Mouse (Mus musculus) thymus, postnatal 25 days (tissue): ENCODE results near the gene Cyp17a1.

Experiments
- DNase-seq: peaks from one replicate; pipeline ENCODE4 v3.0.0; 2022

The Cyp17a1 gene

DNA sequence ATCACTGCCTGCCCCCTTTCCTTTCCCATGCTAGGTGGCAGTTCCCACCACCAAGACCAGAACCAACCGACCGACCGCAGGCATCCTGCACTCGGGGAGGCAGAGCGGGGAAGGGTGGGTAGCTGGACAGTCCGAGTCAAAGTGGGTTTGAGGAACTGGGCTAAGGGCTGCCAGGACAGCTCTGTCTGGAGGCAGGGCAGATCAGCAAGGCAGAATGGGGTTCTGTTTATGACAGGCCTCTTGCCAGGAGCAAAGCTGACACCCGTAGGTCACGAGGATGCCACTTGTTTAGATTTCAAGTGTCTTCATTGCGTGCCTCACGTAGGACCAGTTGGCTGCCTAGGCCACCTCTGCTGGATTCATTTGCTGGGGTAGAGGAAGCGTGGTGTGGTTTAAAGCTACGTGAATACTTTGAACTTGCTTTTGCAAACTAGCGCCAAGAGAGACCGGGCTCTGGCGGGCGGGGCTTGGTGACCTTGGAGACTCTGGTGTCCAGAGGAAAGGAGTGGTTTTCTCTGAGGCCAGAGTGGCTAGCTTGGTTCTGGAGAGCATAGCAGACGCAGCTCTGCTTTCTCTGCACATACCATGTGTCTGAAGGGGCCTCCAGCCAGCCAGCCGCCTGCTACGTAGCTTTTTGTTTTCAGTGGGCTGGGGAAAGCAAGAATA, 31.4 kb downstream of the Cyp17a1 start:
- DNase-seq, result no peak

DNA sequence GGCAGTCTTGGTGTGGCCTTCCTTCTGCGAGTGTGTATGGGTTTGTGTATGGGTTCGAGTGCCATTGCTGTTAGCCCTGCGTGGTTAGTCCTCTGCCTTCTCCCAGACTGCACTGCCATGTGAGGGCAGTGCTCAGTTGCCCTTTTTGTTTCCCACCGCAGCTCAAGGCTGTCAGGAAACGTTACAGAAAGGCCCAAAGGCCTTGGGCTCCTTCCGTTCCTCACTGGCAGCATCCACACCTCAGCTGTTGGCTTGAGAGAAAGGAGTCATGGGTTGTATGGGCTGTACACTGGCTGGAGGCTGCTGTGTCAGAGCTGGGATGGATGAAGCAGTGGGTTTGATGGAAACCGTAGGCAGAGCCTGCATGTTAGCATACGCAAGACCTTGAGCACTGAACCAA, 32.2 kb downstream of the Cyp17a1 start:
- DNase-seq, result no peak

DNA sequence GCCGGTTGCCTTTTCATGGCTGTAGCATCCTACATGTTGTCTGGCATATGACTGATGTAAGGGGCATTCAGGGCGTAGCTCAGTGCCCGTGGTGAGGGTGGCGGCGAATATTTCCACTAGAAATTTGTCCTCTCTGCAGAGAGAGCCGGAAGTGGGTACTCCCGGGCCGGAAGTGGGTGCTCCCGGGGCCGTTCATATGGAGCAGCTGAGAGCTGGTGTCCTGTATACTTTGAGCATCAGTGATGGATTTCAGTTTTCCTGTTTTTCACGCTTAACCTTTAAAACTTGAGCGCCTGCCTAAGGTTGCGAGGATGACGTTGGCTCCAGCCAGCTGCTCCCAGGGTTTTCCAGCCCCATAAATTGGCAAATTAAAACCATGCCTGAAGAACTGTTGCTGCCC, 33.5 kb downstream of the Cyp17a1 start:
- DNase-seq, result peak; percentile 25

DNA sequence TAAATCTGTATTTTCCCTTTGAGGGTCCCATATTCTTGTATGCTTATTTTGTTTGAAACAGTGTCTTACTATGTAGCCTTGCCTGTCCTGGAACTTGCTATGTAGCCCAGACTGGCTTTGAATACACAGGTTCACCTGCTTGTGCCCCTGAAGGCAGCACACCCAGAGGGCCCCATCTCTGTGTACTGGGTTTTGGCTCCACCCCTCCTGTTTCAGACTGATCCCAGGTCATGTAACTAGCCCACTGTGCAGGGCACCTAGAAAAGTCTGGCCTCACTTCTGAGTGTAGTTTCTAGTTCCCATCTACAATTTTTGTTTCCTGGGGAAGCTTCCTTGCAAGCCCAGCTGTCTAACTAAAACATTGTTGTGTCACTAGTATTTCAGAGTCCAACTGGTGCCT, 33.9 kb downstream of the Cyp17a1 start:
- no peak for DNase-seq

DNA sequence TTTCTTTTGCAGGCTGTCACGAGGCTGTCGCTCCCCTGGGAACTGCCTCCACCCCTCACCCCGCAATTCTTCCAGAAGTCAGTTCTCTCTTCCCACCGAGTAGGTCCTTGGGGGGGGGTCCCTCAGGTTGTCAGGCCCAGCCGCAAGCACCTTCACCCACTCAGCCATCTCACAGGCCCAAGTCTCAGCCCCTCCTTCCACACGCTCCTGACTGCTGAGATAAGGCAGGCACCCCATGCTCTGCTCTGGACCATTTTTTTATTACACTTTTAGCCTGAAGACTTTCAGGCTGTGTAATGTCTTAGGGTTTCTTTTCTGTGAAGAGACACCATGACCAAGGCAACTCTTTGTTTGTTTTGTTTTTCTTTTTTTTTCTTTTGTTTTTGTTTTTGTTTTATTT, 35.4 kb downstream of the Cyp17a1 start:
- DNase-seq, result no peak

DNA sequence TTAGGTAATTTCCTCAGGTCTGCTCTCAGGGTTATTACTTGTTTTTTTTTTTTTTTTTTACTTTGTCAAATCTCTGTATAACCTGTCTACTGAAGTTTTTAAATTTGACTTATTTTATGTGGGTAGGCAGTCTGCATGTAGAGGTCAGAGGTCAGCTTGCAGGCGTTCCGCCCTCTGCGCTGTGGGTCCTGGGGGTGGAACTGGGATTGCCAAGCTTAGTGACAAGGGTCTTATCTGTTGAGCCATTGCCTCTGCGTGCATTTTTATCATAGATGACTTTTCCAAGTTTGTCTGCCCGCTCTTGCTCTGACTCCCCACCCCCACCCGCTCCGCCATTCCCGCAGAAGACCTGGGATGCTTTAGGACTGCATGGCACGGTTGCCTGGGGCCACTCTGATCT, 37.2 kb downstream of the Cyp17a1 start:
- no peak for DNase-seq

DNA sequence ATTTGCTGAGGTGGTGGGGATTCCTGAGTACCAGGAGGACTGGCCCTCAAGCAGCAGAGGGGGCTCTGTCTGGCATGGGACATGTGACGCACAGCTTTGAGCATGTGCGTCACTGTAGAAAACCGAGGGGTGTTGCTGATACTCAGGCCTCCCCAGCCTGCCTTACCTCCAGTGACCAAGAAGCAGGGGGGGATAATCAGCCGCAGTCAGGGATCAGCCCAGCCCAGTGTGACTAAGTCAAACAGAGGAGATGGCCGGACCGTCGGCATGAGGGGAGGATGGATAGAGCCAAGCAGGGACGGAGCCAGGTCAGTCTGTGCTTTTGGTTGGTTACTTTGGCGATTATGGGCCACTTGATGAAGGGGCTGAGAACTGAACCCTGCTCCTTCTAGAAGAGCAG, 41.3 kb downstream of the Cyp17a1 start:
- no peak for DNase-seq

DNA sequence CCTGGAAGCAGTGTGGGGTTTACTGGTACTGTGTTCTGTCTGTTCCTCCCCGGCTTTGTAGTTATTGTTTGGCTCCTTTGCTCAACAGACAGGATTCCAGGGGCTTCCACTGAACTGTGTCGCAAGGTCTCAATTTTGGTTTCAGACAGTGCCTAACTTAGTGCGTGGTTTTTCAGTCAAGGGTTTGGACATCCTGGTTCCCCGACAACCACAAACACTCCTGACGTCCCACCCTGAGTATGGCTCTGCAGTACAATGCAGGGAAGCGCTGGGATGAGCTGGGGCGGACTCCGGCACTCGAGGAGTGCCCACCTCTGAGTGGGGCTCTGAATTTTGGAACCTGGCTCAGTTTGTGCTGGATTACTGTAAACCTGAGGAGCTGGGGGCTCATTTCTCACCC, 43.2 kb downstream of the Cyp17a1 start:
- no peak for DNase-seq

DNA sequence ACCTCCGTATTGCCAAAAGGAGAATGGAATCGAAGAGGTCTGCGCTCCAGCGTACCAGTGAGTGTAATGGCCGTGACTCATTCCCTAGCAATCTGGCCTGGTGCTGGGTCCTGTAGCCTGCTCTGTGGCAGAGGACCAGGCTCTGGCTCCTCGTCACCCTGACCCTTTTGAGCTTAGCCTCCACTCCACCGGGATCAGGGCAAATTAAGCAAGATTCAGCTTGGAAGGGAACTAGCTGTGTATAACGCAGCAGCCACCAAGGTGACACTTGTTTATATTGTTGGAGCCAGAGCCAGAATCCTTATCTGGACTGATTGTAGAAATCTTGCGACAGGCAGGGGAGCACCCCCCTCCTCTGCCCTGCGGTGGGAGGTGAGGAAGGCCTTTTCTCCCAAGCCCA, 44.6 kb downstream of the Cyp17a1 start:
- no peak for DNase-seq

DNA sequence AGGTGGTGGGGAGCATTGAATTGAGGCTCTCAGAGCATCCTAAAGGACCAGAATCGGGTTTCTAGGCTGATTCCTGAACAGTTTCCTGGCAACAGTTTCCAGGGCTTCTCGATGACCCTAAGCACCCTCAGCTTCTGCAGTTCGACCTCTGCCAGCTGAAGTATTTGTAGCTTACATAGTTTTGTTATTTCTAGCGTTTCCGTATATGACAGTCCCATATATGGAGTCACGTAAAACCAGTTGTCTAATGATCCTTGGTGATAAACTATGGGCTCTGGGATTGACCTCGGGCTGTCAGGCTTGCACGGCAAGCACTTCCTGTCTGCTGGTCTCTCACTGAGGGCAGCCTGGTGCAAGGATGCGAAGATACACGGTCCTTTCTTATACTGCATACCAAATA, 47.5 kb downstream of the Cyp17a1 start:
- DNase-seq, result no peak

DNA sequence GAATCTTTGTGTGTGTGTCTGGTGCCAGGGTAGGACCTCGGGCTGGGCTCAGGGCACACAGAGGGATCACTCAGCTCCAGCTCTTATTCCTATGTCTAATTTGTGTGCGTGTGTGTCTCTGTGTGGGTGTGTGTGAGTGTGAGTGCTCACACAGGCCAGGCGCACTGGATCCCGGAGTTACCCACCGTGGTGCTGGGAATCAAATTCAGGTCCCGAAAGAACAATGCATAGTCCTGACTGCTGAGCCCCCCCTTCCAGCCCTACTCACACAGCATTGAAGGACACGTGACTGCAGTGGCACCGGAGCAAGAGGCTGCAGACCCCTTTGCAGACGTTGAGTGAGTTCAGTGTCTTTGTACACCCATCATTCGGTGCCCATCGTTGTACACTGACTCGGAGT, 48.0 kb downstream of the Cyp17a1 start:
- DNase-seq, result no peak

DNA sequence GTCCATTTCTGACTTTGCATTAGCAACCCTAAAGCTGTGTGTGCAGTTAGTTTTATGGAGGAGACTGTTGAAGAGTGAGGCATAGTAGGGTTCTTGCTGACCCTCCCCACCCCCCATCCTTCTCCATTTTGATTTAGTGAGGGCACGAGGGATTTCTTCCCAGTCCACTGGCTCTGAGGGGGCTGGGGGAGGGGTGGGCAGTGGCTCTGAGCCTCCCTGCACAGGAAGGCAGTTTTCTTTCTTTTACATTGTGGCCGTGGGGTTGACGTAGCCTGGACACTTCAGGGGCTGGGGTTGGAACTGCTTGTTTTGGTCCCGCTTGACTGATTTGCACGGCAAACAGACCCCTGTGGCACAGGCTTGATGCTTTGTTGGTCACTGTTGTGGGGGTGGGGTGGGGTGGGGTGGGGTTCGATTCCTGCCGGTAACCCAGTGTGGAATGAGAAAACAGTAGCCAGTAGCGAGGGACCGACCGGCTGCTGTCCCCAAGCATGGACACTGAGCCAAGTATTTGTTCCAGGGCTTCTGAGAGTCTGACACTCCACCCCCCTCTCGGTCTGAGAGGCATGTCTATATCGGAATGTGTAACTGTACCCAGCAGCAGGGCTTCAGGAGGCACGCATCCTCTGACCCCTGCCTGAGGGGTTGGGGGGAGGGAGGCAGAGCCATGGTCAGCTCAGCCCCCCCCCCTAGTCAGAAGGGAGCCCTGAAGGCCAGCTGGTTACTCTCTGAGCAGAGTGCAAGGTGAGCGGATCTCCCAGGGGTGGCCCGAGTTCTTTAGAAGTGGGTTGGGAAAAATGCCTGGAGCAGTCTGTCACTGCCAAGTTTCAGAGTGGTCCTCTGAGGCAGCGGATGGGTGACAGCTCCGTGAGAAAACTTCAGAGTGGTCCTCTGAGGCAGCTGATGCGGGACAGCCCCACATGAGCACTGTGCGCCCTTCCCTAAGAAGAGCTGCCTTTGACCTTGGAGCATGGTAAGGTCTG, 48.9 kb downstream of the Cyp17a1 start:
- no peak for DNase-seq

DNA sequence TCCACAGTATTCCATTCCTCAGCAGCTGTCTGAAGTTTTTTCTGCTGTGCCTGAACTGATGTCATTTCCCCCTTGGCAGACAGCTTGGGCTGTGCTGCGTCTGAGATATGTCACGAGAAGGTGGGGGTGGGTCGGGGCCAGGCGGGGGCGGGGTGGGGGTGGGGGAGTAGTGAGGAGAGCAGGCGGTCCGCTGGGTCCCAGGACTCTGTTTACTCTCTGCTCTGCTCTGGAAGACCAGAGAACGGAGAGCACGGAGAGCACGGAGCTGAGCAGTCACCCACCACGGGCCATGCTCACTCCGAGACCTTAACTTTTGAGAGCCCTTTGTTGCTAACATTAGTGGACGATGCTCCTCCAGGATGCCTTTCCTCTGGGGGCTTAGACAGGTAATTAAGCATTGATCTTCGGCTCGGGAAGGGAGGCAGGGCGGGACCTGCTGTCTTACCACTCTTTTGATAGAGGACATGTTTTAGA, 49.7 kb downstream of the Cyp17a1 start:
- DNase-seq, result no peak

DNA sequence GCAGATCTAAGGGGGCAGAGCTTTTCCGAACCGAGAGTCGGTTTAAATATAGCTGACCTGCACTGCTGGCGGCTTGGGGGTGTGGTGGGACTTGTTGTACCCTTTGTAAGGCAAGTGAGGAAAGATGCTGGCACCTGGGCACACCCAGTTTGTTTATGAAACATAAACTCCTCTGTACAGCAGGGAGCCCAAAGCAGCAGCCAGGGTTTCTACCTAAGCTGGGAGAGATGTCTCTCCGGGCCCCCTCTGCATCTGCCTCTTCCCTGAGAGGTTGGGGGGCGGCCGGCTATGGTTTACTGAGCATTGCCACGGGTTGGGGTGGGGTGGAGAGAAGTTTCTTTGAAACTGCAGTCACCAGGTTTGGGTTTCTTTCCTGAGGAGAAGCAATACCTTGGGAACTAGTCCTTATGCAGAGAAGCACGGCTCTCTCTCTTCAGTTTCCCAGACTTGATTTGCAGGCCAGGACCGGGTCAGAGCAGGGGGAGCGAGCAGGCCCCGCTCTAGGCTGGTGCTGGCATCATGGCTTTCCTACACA, 50.2 kb downstream of the Cyp17a1 start:
- no peak for DNase-seq

DNA sequence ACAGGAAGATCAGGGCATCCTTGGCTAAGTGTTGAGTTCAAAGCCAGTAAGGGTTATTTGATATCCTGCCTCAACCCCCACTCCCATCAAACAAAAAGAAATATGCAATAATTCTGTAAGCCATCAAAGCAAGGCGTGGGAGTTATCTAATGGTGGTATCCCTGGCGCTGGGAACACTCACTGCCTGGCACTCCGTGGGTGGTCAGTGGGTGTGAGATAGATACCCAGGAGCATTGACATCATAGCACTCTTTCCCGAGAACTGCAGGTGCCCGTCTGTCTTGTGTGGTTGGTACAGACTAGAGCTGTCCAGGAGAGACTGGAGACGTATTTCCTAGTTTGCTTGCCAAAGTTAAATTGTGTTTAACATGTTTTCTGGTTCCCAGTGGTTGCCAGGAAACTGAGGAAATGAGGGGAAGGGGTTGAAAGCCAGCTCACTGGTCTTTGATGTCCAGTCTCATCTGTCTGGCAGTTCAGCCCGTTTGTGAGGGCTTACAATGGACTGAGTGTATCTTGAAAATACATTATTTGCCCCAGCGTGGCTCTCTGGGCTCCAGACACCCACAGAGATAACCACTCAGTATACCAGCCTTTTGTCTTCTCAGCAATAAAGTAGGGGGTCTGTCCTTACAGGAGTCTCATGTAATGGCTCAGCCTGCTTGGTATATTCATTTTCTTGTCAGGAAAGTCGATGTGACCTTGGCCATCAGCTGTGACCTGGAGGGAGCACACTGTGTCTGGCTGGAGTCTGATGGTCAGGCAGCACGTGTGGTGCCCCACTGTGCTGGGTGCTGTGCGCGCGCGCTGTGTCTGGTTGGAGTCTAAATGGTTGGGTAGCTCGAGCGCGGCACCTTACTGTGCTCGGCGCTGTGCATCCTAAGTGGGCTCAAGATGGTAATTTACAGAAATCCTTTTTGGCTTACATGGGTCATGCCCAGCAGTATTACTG, 51.5 kb downstream of the Cyp17a1 start:
- no peak for DNase-seq

DNA sequence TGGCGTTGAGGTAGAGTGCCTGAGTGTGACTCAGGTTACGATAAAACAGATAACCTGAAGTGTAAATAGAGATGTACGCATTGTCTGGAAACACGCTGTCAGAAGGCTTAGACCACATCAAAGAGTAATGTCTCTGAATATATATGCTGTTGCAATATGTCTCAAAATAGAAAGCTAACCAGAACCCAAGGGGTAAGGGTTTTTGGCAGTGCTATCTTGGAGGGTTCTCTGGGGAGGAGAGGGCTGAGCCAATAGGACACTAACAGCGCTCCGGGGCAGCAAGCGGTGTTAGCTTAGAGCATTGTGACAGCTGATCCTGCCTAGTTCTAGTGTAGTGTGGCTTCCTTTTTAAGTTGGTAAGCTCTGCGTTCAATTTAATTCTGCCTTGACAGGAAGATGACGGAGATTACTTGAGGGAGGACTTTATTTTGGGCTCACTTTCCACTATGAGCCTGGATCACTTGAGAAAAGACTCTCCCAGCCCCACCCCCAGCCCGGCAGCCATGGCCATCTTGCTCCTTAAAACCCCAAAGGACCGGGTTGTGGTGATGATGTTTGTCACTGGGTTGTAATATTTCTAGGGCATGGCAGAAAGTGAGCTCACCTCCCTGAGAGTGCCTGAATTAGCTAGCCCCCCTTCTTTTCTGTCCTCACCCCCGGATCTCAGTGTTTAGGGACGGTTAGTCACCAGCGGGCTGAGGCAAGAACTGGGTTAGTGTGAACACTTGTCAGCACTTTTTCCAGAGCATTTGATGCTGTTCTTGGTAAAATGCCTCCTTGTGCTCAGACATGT, 52.8 kb downstream of the Cyp17a1 start:
- peak; percentile 33 for DNase-seq

DNA sequence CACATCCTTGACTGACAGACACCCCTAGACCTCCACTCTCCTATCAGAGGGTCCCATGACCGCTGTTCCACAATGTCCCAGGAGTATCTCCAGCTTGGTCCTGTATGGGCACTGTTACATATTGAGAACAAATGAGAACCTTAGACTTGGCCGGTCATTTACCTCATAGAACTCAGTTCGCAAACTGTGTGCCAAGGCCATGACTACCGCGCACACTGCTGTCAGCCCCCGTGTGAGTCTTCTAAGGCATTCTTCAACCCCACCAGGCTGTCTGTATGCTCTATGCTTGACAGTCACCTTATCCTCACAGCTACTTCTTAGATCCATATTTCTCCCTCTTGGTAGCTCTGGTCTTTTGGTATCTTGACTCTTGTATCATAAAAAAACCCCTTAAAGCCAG, 53.5 kb downstream of the Cyp17a1 start:
- DNase-seq, result no peak

DNA sequence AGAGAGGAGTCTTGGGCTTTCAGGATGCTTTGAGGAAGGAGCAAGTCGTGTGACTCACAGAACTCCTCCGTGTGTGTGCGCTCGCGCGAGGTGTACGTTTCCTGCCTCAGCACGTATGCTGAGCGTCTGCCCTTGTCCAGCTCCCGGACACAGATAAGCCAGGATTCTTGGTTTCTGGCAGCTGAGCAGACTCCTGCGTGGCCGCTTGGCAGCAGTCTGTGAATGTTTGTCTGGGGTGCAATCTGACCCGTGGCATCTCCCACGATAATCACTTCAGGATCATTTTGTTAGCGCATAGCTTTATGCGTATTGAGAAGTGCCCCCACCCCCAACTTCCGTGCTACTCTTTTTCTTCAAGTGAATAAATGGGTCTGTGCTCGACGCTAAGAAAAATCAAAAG, 54.0 kb downstream of the Cyp17a1 start:
- DNase-seq, result no peak

DNA sequence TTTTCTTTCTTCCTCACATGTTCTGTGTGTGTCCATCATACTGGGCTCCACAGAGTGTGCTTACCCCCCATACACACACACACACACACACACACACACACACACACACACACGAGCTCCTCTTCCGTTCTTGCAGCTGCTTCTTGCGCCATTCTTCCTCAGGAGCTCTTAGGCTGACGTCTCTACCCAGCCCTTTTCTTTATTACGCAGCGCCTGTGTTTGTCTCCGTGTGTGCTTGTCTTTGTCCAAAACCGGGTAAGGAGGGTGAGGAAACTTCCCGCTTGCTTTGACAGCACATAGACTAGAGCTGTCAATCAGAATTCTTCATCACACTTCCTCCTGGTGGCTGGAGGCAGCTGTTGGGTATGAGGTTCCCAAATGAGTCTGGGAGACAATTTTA, 54.6 kb downstream of the Cyp17a1 start:
- DNase-seq, result no peak

DNA sequence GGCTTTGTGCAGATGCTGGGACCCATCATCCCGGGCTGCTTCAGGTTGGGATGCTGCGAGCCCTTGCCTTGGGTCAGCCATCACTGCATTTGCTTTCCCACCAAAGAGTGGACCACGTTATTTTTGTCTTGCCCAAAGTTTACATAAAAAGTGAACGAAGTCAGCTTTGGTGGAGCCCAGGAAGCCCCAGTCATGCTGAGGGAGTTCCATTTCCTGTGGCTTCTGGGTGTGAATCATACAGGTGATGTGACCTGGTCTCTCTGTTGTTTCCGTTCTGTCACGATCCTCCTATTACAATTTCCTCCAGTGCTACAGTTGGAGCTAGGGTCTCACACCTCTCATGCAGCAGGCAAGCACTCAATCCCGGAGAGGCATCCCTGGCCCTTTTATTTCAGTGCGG, 55.6 kb downstream of the Cyp17a1 start:
- DNase-seq, result no peak
